Mouse (Mus musculus): ENCODE results near the gene Park7.

The Park7 gene

GRCm38 (mm10) chr4:150872681-150873080, 41.6 kb downstream of the Park7 start:
- DNase-seq: no peak

- peak; percentile 68 to 70 for DNase-seq
These were observed 42.0 kb downstream of the Park7 start for GRCm38 (mm10) chr4:150872139-150872651.

GRCm38 (mm10) chr4:150871392-150872138, 42.7 kb downstream of the Park7 start:
- DNase-seq: peak; percentile 71 to 80

GRCm38 (mm10) chr4:150870963-150871391, 43.3 kb downstream of the Park7 start:
- peak in 1 of 2 experiments; percentile 48 for DNase-seq

DNA sequence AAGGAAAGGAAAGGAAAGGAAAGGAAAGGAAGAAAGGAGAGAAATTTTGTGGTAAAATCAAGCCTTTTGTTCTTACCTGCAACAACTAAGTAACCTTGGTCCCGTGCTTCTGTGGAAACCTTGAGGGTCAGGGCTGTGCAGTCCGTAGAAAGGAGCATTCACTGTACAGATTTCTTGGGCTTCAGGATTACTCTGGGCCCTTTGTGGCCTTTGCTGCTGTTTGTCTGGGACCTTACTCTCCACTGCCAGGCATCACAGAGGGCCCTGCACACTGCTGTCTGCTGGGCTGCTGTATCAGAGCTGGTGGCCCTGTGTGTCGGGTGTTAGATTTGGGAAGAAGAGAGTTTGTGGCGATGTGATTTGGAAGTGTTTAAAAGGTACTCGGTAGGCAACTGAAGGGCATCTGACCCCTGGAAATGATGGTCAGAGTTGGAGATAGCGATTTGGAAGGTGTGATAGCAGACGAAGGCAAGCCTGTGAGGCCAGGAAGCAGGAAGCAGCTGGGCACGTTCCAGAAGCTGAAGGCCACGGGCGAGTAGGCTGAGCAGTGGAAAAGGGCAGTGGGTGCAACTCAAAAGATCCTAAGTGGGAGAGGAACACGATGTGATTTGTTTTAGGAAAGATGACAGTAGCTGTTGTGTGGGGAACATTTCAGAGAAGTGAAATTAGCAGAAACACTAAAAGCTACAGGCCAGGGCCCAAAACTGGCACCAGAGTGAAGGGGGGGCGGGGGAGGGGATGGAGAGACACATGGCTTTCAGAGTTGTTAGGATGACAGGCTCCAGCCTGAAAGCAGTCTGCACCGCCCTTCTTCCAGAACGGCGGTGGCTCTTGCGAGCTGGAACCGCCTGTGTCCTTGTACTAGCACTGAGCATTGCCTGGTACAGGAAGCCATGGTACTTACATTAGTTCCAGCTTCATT, 44.7 kb downstream of the Park7 start:
- peak in 1 of 2 experiments; percentile 68 for DNase-seq

DNA sequence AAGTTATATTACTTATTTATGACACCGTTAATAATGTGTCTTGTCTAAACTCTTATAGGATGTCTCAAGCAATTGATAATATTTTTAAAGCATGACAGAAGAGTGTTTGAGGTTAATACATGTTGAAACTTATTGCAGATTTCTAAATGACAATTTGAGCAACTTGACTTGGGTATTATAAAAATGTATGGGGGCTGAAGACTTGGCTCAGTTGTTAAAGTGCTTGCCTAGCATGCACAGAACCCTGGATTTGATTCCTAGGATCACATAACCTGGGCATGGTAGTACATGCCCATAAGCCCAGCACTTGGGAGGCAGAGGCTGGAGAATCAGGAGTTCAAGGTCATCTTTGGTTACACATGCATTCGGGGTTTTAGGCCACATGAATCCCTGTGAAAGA, 45.4 kb downstream of the Park7 start:
- no peak for DNase-seq

GRCm38 (mm10) chr4:150868161-150868560, 46.1 kb downstream of the Park7 start:
- DNase-seq: no peak

- DNase-seq: no peak
These were observed 47.7 kb downstream of the Park7 start for GRCm38 (mm10) chr4:150866494-150866893.

DNA sequence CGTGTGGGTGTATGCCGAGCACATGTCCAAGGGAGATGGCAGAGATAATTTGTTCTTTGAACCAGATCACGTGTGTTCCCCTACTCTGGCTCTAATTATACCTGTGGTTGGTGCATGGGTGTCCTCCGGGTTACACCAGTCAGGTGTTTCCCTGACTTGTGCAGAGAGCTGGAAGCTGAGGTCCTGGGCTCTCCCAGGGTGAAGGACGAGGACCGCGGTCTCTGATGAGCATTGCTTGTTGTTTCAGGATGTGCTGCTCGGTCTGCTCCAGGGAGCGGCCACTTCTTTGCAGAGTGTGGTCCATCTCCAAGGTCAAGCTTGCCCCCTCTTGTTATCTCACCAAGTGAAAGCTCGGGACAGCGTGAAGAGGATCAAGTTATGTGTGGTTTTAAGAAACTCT, 48.2 kb downstream of the Park7 start:
- no peak for DNase-seq

DNA sequence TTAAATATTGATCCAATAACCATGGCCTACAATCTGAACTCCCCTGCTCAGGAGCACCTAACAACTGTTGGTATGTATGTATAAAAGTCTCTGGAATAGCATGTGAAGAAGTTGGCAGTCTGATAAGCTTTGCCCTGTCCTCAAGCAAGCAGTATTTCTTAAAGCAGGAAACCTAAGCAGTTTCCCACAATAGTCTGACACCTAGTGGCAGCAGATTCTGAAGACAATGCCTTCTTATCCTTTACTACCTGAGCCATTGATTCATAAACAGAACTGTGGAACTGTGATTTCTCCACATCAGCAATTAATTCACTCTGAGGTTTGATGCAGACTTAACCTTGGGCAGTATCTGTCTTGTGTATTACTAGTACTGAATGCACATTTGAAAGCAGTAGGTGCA, 48.9 kb downstream of the Park7 start:
- DNase-seq: no peak

DNA sequence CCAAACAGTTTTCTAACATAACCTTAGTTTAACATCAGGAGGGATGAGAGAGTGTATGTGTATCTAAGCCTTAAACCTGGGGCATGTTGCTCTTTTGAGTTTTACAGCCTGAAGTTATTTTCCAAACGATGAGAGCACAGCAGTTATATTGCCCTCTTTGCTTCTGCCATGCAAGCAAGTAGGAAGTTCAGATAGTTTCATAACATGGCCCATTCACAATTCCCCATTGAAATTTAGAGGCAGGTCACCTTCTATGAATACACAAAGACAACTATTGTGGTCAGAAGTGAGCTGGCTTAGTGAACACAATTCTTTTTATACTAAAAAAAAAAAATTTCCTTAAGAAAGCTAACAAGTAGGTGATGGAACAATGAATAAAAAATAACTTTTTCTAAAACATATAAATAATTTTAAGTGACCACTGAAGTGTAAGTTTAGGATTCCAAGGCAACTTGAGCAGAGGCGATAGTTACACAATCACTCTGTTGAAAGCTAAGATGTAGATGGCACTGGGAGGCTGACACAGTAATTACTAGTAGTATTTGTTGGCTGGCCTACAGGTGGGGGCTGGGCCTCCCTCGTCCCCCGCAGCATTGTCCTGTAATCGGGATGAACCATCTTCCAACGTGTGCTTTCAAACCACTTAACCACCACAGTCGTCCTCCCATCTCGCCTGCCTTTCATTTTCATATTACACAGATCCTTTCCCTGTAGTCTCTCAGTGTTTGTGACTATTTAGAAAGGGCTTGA, 51.4 kb downstream of the Park7 start:
- DNase-seq: no peak

DNA sequence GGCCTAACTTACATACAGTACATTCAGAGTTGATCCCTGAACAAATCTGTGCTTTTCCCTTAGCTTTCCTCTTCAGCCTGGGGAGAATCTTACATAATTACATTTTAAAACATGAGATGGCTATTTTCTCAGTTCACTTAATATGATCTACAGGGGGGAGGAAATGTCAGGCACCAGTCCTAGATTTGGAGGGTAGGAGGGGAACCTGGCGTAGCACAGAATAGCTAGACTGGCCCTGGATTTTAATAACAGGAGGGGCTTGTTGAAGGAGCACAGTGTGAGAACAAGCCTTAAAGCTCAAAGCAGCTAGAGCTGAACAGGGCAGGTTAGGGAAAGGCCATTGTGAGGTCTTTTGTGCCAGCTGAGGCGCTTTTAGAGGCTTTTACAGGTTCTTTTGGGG, 53.1 kb downstream of the Park7 start:
- DNase-seq: no peak

DNA sequence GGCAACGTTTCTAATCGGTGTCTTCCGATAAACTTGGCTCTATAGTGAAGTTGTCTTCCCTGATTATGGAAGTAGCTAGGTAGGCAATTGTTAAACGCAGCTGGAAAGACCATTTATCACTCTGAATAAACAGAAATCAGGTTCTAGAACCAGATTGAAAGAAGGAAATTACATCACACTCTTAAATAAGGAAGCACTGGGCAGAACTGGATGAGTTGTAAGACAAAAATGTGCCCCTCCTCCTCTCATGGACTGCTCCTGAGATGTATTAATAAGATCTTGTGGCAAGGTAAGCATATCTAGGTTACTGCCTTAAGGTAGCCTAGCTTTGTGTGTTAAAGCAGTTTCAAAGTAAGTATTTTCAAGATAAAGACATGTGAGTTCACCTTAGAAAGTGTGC, 53.7 kb downstream of the Park7 start:
- no peak for DNase-seq

DNA sequence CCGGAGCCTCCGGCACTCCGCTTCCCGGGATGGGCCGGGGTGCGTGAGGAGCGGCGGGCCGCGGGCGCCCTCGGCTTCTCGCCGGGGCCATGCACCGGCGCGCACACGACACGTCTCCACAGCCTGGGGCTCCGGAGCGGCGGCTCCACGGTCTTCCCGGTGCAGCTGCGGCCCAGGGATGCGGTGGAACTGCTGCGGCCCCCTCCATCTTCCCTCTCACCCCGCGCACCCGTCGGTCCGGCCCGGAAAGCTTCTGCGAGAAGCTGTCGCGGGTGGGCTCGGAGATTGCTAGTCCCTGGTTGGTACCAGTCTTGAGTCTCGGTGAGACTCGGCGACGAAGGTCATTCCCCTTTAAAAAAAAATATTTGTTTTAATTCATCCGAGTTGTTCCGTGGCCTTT, 58.9 kb downstream of the Park7 start:
- peak in 1 of 2 experiments; percentile 54 for DNase-seq

DNA sequence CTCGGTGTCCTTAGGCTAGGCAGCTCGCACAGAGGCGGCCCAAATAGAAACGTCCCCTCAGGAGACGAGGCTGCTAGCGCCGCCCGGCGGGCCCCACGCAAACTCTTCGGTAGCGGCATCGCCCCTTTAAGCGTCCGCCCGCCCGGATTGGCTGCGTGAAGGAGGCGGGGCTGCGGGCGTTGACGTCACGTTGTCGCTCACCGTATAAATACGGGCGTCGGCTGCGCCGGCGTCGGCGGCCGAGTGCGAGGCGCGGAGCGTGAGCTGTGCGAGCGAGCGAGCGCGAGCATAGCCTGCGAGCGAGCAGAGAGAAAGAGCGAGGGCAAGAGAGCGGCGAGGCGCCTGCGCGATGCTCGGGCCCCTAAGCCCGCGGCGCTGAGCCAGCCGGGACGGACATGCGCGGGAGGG, 59.4 kb downstream of the Park7 start:
- peak; percentile 94 to 97 for DNase-seq

- DNase-seq: peak; percentile 91 to 94
These were observed 60.4 kb downstream of the Park7 start, which contains the start of gene Errfi1 for GRCm38 (mm10) chr4:150853680-150854461. Gene Errfi1 (plus strand): TSS chr4:150853919.

DNA sequence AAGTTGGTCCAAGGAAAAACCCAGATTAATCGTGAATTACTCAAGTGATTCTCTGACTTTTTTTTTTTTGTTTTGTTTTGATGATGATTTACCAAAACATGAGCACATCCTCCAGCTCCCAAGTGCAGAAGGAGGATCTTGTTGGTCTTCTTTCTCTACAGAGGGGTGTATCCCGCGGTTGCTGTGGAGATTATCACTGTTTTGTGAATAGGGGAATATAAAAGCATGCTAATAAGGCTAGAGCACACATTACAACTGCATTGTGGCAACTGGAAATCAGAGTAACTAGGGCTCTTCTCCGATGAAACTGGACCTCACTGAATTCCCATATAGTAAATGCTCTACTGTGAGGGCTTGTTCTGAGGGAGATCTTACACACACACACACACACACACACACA, 61.8 kb downstream of the Park7 start:
- DNase-seq: peak in 1 of 2 experiments; percentile 66

DNA sequence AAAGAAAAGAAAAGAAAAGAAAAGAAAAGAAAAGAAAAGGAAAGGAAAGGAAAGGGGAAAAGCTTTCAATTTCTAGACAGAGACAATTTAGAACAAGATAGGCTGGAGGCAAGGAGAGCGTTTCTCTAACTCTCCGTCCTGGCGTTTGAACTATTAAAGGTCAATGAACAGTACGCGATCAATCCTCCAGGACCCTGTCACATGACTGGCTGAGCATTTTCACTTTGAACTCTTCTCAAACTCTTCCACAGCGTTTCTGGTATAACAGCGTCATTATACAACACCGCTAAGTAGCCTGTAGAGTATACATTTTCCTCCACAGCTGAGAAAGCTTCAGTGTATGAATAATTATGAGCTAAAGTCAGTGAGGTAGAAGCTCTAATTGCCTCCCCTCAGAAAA, 62.2 kb downstream of the Park7 start:
- peak; percentile 63 to 81 for DNase-seq

GRCm38 (mm10) chr4:150850893-150851292, 63.3 kb downstream of the Park7 start:
- DNase-seq: peak; percentile 76

DNA sequence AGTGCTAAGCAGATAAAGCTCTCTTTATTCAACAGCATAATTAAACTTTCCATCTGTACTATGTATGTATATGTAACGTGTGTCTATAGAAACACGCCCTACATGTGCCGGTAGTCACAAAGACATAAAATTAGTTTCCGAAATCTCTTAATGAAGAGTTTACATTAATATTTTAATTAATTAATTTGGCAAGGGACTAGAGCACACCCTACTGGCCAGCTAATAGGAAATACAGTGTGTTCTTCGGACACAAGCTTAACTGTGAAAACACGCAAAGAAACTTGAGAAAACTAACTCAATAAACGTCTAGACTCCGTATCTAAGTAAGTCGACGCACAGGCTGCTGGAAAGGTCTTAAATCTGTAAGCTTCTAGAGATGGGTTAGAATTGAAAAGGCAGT, 64.3 kb downstream of the Park7 start:
- no peak for DNase-seq

All from kidney, postnatal 36 days (tissue).